In the genomic region with DNA sequence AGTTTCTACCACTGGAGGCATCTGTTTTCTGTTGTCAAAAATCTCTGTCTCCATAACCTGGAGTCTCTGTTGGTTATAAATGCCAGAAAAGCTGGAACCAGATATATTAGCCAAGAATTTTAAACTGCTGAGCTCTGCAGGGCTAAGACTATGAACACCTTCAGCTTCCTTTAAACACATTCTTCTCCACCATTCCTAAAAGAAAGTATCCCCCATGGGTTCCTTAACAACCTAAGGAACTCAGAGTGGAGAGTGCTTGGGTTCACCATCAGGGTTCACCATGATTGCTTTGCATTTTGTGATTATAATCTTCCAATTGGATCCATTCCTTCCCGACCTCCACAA, we compare ENCODE assay signal across 16 mouse cellular contexts.
"Had no signal": no experiment of that assay in that cellular context is flagged by ENCODE, and none has a peak within 500 bp of the region (broad histone marks: within the 10 kb centered on the region; RNA-seq: fewer than 3 reads in every experiment).

No protein-coding gene starts in this region.

- H3K4me3 ChIP-seq: lung, embryonic 15.5 days; megakaryocyte, embryonic 14.5 days; midbrain, embryonic 13.5 days; midbrain, embryonic 15.5 days; neural tube, embryonic 12.5 days; stomach, embryonic 15.5 days had no signal

- DNase-seq: lung, adult 2 months; lung, postnatal 14 days; lung, postnatal 36 days; thymus, adult 2 months; thymus, postnatal 25 days; thymus, postnatal 4 days had no signal

- H3K27ac ChIP-seq: lung, embryonic 15.5 days; macrophage; midbrain, embryonic 13.5 days; midbrain, embryonic 15.5 days; neural tube, embryonic 12.5 days; stomach, embryonic 15.5 days; stomach, postnatal 0 days had no signal

- ATAC-seq: lung, postnatal 0 days; midbrain, embryonic 13.5 days; midbrain, embryonic 15.5 days had no signal

- H3K4me1 ChIP-seq: lung, embryonic 15.5 days; megakaryocyte, embryonic 14.5 days; midbrain, embryonic 13.5 days; midbrain, embryonic 15.5 days had no signal

- H3K27me3 ChIP-seq: lung, embryonic 15.5 days; megakaryocyte, embryonic 14.5 days; midbrain, embryonic 13.5 days; midbrain, embryonic 15.5 days; neural tube, embryonic 12.5 days; stomach, embryonic 15.5 days had no signal

- H3K9ac ChIP-seq: lung, embryonic 15.5 days; midbrain, embryonic 13.5 days; midbrain, embryonic 15.5 days; neural tube, embryonic 12.5 days; stomach, embryonic 15.5 days had no signal

- H3K9me3 ChIP-seq: lung, embryonic 15.5 days; megakaryocyte, embryonic 14.5 days; midbrain, embryonic 13.5 days; midbrain, embryonic 15.5 days; neural tube, embryonic 12.5 days; stomach, embryonic 15.5 days had no signal

- H3K36me3 ChIP-seq: lung, embryonic 15.5 days; midbrain, embryonic 13.5 days; midbrain, embryonic 15.5 days; neural tube, embryonic 12.5 days; stomach, embryonic 15.5 days had no signal

- H3K4me2 ChIP-seq: lung, embryonic 15.5 days; midbrain, embryonic 11.5 days; midbrain, embryonic 13.5 days; midbrain, embryonic 15.5 days; neural tube, embryonic 12.5 days; stomach, embryonic 15.5 days had no signal
